Mouse (Mus musculus) kidney, adult 2 months (tissue): Measurements from ENCODE around the gene Defb23.

Experiments used
- CTCF ChIP-seq: fragments of 200-500 bp; conservative IDR thresholded peaks from 2 replicates; pipeline ENCODE4 v1.5.1; 2011; ENCODE audit warnings: low read depth, mild to moderate bottlenecking, control low read depth, low read length, moderate library complexity, mixed read lengths; ENCODE audit not compliant: insufficient read depth, insufficient read length
- POLR2A ChIP-seq: fragments of 200-500 bp; IDR thresholded peaks from one replicate; pipeline ENCODE4 v1.6.1; 2011; ENCODE audit warnings: low read depth, low read length, control low read depth

GRCm38 (mm10) chr2:152472434-152472833 lies 8.0 kb upstream of the Defb23 start:
- TF ChIP-seq CTCF, result no peak
- TF ChIP-seq POLR2A, result no peak
